Mouse (Mus musculus) heart, adult 9 months (tissue): ENCODE measurements at regions not wholly inside any gene's neighbourhood (a gene's known extent, or its start where the extent isn't known, plus 50 kb on each side); places are given as distances from the start of the nearest gene placed in this dataset.
A peak's percentile ranks its signal among the peaks of the same experiment; 100 is the strongest.

Source experiments
- DNase-seq, 2 experiments: peaks; one replicate each; pipeline ENCODE4 v3.0.0; 2022; ENCODE audit warnings: low spot score in 2 of 2

- DNase-seq, result peak; percentile 66 to 69
Observed at GRCm38 (mm10) chr2:137436161-137436560, 319.7 kb upstream of the Jag1 start.

- peak; percentile 28 to 60 for DNase-seq
Observed at GRCm38 (mm10) chr2:137422656-137423055, 306.2 kb upstream of the Jag1 start.

- DNase-seq, result peak; percentile 43 to 77
Observed at GRCm38 (mm10) chr2:137419678-137420077, 303.2 kb upstream of the Jag1 start.

GRCm38 (mm10) chr2:137417691-137418090 is 301.2 kb upstream of the Jag1 start:
- DNase-seq, result no peak

GRCm38 (mm10) chr2:137413432-137413831 is 297.0 kb upstream of the Jag1 start:
- no peak for DNase-seq

- DNase-seq, result no peak
Observed at GRCm38 (mm10) chr2:137409611-137410010, 293.2 kb upstream of the Jag1 start.

GRCm38 (mm10) chr2:137408294-137408693 is 291.9 kb upstream of the Jag1 start:
- DNase-seq, result no peak

GRCm38 (mm10) chr2:137393486-137393885 is 277.0 kb upstream of the Jag1 start:
- DNase-seq, result no peak

- DNase-seq, result no peak
Observed at GRCm38 (mm10) chr2:137379816-137380215, 263.4 kb upstream of the Jag1 start.

GRCm38 (mm10) chr2:137375346-137375745 is 258.9 kb upstream of the Jag1 start:
- DNase-seq, result no peak

- no peak for DNase-seq
Observed at GRCm38 (mm10) chr2:137371062-137371461, 254.6 kb upstream of the Jag1 start.

- DNase-seq, result no peak
Observed at GRCm38 (mm10) chr2:137363006-137363405, 246.6 kb upstream of the Jag1 start.

GRCm38 (mm10) chr2:137357181-137357738 is 240.8 kb upstream of the Jag1 start:
- peak; percentile 2 to 14 for DNase-seq

GRCm38 (mm10) chr2:137343736-137344135 is 227.3 kb upstream of the Jag1 start:
- DNase-seq, result no peak

GRCm38 (mm10) chr2:137329995-137330394 is 213.6 kb upstream of the Jag1 start:
- no peak for DNase-seq

GRCm38 (mm10) chr2:137323445-137323844 is 207.0 kb upstream of the Jag1 start:
- peak in 1 of 2 experiments; percentile 4 for DNase-seq

GRCm38 (mm10) chr2:137310511-137310910 is 194.1 kb upstream of the Jag1 start:
- no peak for DNase-seq

GRCm38 (mm10) chr2:137308116-137308515 is 191.7 kb upstream of the Jag1 start:
- no peak for DNase-seq

- no peak for DNase-seq
Observed at GRCm38 (mm10) chr2:137301474-137302267, 185.2 kb upstream of the Jag1 start.

- no peak for DNase-seq
Observed at GRCm38 (mm10) chr2:137289231-137289630, 172.8 kb upstream of the Jag1 start.

GRCm38 (mm10) chr2:137271575-137272180 is 155.2 kb upstream of the Jag1 start:
- DNase-seq, result no peak

GRCm38 (mm10) chr2:137262911-137263310 is 146.5 kb upstream of the Jag1 start:
- peak; percentile 22 to 43 for DNase-seq
